Mouse (Mus musculus) left cerebral cortex, adult 8-10 months (tissue): ENCODE measurements around the gene B3gnt2. TPM values are rescaled to one million over a fixed set of nuclear protein-coding genes. Genes with fewer than 3 reads are reported as not detected.
"Not testable (repeated sequence)": the region's sequence is repeated elsewhere in the genome, so short reads cannot be mapped to it uniquely, and the experiment has no call there.

Experiments
- DNase-seq, 2 experiments: peaks; one replicate each; pipeline ENCODE4 v3.0.0; 2022; ENCODE audit warnings: low spot score in 2 of 2
- total RNA-seq, 4 experiments: library from RNA; stranded (reverse); gene quantifications; 2 replicates each; pipeline ENCODE4 v1.2.4; 2022

Gene B3gnt2
- total RNA-seq, 4 experiments from 2014 or later, result 6.2 to 24.7 (median 14.2) TPM

DNA sequence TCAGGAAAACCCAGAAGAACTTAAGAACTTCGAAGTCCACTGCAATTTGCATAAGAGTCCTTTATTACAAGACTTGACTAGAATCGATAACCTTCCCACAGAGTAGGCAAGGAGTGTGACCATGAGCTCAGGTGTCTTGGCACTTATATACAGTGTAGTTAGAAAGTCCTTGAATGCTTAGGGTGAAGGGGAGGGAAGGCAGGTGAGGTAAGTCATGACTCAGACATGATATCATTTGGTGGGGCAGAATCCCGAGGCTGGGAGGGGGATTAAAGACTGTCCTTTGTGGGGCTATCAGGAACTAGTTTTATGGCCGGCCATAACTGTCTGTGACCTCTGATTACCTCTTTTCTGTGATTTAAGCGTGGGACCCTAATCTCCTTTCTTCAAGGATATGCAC, 125.6 kb downstream of the B3gnt2 start:
- not testable (repeated sequence) for DNase-seq

GRCm38 (mm10) chr11:22733936-22734335, 126.8 kb downstream of the B3gnt2 start:
- no peak for DNase-seq

GRCm38 (mm10) chr11:22732907-22733306, 127.9 kb downstream of the B3gnt2 start:
- DNase-seq, result no peak

- DNase-seq, result no peak
Observed at GRCm38 (mm10) chr11:22723096-22723495, 137.7 kb downstream of the B3gnt2 start.

GRCm38 (mm10) chr11:22720096-22720495, 140.7 kb downstream of the B3gnt2 start:
- peak in 1 of 2 experiments; percentile 22 for DNase-seq

DNA sequence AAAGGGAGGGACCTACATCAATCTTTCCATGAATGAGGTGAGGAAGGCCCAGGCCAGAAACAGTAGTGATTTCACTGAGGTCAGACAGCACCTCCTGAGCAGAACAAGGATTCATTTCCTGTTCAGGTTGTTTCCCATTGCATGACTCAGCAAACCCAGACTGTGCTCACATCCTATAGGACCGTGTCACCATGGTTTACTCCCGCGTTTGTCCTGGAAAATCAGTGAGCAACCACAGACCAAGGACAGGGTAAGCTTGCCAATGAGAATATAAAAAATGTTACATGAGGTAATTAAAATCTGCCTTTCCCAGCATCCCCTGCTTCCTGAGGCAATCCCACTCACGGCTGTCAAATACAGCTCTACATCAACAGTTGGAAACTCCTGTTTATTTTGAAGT, 141.2 kb downstream of the B3gnt2 start:
- DNase-seq, result peak in 1 of 2 experiments; percentile 9

DNA sequence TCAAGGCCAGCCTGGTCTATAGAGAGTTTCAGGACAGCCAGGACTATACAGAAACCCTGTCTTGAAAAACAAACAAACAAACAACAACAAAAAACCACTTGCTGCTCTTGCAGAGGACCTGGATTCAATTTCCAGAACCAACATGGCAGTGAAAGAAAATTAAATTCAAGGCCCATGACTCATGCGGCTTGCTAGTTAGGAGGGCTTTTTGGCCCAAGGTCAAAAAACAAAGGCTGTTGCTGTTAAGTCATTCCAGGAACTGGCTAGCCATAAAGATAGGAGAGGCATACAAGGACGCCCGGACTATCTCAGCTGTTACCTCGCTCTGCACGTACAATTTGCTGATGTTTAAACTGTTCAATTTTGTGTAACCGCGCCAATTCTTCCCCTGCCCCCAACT, 142.7 kb downstream of the B3gnt2 start:
- DNase-seq, result no peak

- DNase-seq, result no peak
Observed at GRCm38 (mm10) chr11:22711327-22711726, 149.4 kb downstream of the B3gnt2 start.

DNA sequence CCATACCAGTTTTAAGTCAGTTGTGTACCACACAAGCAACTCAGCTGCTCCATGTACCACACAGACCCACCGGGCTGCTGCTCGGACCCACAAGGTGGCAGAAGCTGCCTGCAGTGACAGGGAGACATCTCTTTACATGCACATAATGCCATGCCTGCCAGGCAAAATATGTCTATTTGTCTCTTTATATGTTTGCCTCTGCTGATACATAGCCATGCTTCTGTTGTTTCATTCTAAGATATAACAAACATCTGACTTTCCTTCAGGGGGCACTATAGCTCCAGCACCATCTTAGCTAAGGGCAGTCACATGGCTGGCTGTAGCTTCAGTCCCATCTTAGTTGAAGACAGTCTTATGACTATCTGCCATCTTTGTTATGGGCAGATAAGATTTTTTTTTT, 150.2 kb downstream of the B3gnt2 start:
- DNase-seq, result no peak

Other genes with a start within 250 kb of the B3gnt2 start
- gene Zrsr1, start 111.0 kb upstream of the B3gnt2 start, total RNA-seq, result 10 to 100 TPM; 63.0 to 78.1 (median 72.0) TPM
- 10 to 100 TPM; 11.1 to 24.0 (median 16.0) TPM for gene Gm28048, start 121.1 kb upstream of the B3gnt2 start, total RNA-seq
- gene Commd1, start 121.4 kb upstream of the B3gnt2 start, total RNA-seq, result 10 to 100 TPM; 32.2 to 47.5 (median 36.8) TPM
- 100 to 1,000 TPM in 1 of 4 experiments, 10 to 100 TPM in 3; 89.2 to 103 (median 95.6) TPM for gene Cct4, start 129.6 kb upstream of the B3gnt2 start, total RNA-seq
- gene Fam161a, start 146.6 kb upstream of the B3gnt2 start, total RNA-seq, result 1 to 10 TPM; 3.9 to 6.6 (median 5.2) TPM